Mouse (Mus musculus): ENCODE measurements around the gene Slc35f6. TPM values are rescaled to one million over a fixed set of nuclear protein-coding genes. Genes with fewer than 3 reads are reported as not detected.

The Slc35f6 gene
- 10 to 100 TPM; 37.4 to 39.9 TPM for total RNA-seq (2021)
- long read RNA-seq, experiment 1, transcript Slc35f6-201 (6 exons, 3,088 nt): major isoform, 53 of 58 reads
- long read RNA-seq, experiment 1, partial matches to known transcripts: 4 of 58 reads
- long read RNA-seq, experiment 1, other reads (novel, unspliced or antisense): 1 of 58 reads
- long read RNA-seq, experiment 2, transcript Slc35f6-201 (6 exons, 3,088 nt): major isoform, 60 of 68 reads
- long read RNA-seq, experiment 2, partial matches to known transcripts: 1 of 68 reads
- long read RNA-seq, experiment 2, other reads (novel, unspliced or antisense): 7 of 68 reads

- DNase-seq: peak; percentile 93 to 96
Measured at GRCm38 (mm10) chr5:30647815-30648560, at the start of gene Slc35f6. TSS of gene Slc35f6 (plus strand) at chr5:30647933.

GRCm38 (mm10) chr5:30601397-30601796, 46.3 kb upstream of the Slc35f6 start:
- intact Hi-C loops (cut with DNase I): no loop called here
- DNase-seq: no peak

More at GRCm38 (mm10) chr5:30647815-30648560, at the start of gene Slc35f6:
- intact Hi-C loops (cut with DNase I): loop anchor here (2.0 kb wide), 1 partner anchor 17 kb away; no protein-coding TSS in a partner anchor

- intact Hi-C loops (cut with DNase I): no loop called here
- DNase-seq: no peak
Measured at GRCm38 (mm10) chr5:30603255-30603654, 44.5 kb upstream of the Slc35f6 start.

- no peak for DNase-seq
- intact Hi-C loops (cut with DNase I): no loop called here
Measured at GRCm38 (mm10) chr5:30603926-30604325, 43.8 kb upstream of the Slc35f6 start.

GRCm38 (mm10) chr5:30604769-30605188, 43.0 kb upstream of the Slc35f6 start:
- peak; percentile 45 to 63 for DNase-seq
- intact Hi-C loops (cut with DNase I): no loop called here

- DNase-seq: no peak
- intact Hi-C loops (cut with DNase I): no loop called here
Measured at GRCm38 (mm10) chr5:30605649-30606048, 42.1 kb upstream of the Slc35f6 start.

- intact Hi-C loops (cut with DNase I): no loop called here
- DNase-seq: peak; percentile 73 to 81
Measured at GRCm38 (mm10) chr5:30606424-30607073, 41.2 kb upstream of the Slc35f6 start.

GRCm38 (mm10) chr5:30609094-30609493, 38.6 kb upstream of the Slc35f6 start:
- no peak for DNase-seq
- intact Hi-C loops (cut with DNase I): no loop called here

GRCm38 (mm10) chr5:30609918-30610645, 37.7 kb upstream of the Slc35f6 start:
- intact Hi-C loops (cut with DNase I): no loop called here
- no peak for DNase-seq

GRCm38 (mm10) chr5:30611091-30611490, 36.6 kb upstream of the Slc35f6 start:
- intact Hi-C loops (cut with DNase I): no loop called here
- no peak for DNase-seq

- DNase-seq: no peak
- intact Hi-C loops (cut with DNase I): no loop called here
Measured at GRCm38 (mm10) chr5:30611689-30612088, 36.0 kb upstream of the Slc35f6 start.

GRCm38 (mm10) chr5:30612575-30612974, 35.2 kb upstream of the Slc35f6 start:
- intact Hi-C loops (cut with DNase I): no loop called here
- no peak for DNase-seq

- no peak for DNase-seq
- intact Hi-C loops (cut with DNase I): no loop called here
Measured at GRCm38 (mm10) chr5:30613242-30613641, 34.5 kb upstream of the Slc35f6 start.

GRCm38 (mm10) chr5:30614221-30614620, 33.5 kb upstream of the Slc35f6 start:
- intact Hi-C loops (cut with DNase I): no loop called here
- peak; percentile 76 to 77 for DNase-seq

- intact Hi-C loops (cut with DNase I): loop anchor here (5.0 kb wide), 1 partner anchor 38 kb away; no protein-coding TSS in a partner anchor
- peak in 1 of 2 experiments; percentile 41 for DNase-seq
Measured at GRCm38 (mm10) chr5:30615416-30615815, 32.3 kb upstream of the Slc35f6 start.

GRCm38 (mm10) chr5:30615819-30616218, 31.9 kb upstream of the Slc35f6 start:
- intact Hi-C loops (cut with DNase I): loop anchor here (5.0 kb wide), 1 partner anchor 39 kb away; no protein-coding TSS in a partner anchor
- DNase-seq: no peak

GRCm38 (mm10) chr5:30616644-30617043, 31.1 kb upstream of the Slc35f6 start:
- no peak for DNase-seq
- intact Hi-C loops (cut with DNase I): loop anchor here (5.0 kb wide), 1 partner anchor 39 kb away; no protein-coding TSS in a partner anchor

- intact Hi-C loops (cut with DNase I): loop anchor here (5.0 kb wide), 1 partner anchor 40 kb away; no protein-coding TSS in a partner anchor
- no peak for DNase-seq
Measured at GRCm38 (mm10) chr5:30617357-30617756, 30.4 kb upstream of the Slc35f6 start.

- intact Hi-C loops (cut with DNase I): loop anchor here (5.0 kb wide), 1 partner anchor 41 kb away; no protein-coding TSS in a partner anchor
- DNase-seq: peak; percentile 69 to 81
Measured at GRCm38 (mm10) chr5:30617851-30618250, 29.9 kb upstream of the Slc35f6 start.
